Mouse (Mus musculus) kidney, adult 2 months (tissue): Measurements from ENCODE around the gene Acot3.

Experiments
- CTCF ChIP-seq: fragments of 200-500 bp; conservative IDR thresholded peaks from 2 replicates; pipeline ENCODE4 v1.5.1; 2011; ENCODE audit warnings: low read depth, mild to moderate bottlenecking, control low read depth, low read length, moderate library complexity, mixed read lengths; ENCODE audit not compliant: insufficient read depth, insufficient read length
- POLR2A ChIP-seq: fragments of 200-500 bp; IDR thresholded peaks from one replicate; pipeline ENCODE4 v1.6.1; 2011; ENCODE audit warnings: low read depth, low read length, control low read depth

DNA sequence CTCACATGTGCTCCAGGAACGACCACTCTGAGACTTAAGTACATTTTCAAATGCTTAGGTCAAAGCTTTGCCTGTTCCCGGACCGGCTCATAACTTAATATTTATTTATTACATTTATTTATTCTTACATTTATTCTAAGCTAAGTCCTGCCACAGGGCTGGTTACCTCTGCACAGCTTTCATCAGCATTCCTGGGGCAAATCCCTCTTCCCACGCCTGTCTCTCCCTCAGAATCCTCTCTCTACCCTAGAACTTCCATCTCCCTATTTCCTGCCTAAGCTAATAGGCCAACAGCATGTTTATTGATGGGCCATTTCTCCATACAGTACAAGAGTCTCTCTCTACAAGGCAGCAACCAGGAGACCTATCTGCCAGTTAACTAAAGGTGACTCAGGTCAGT is 15.8 kb downstream of the Acot3 start:
- TF ChIP-seq POLR2A: no peak
- no peak for TF ChIP-seq CTCF
